Mouse (Mus musculus): ENCODE data around the gene Sh2b1. TPM values are rescaled to one million over a fixed set of nuclear protein-coding genes. Genes with fewer than 3 reads are reported as not detected.
A peak's percentile ranks its signal among the peaks of the same experiment; 100 is the strongest.

Sh2b1 gene
- polyA plus RNA-seq, 1 experiment from 2014 or later: 53.5 TPM

GRCm38 (mm10) chr7:126445104-126445815 is 30.0 kb downstream of the Sh2b1 start:
- Histone ChIP-seq H3K36me3 (ENCODE audit: control insufficient read depth, insufficient read depth, low read length) (no peaks in the 10 kb centered on the region), H3K9me3 (ENCODE audit: control insufficient read depth, low read length) (no peaks in the 10 kb centered on the region), H3K9ac (ENCODE audit: low read length) (no peak overlapping the region), H3K27ac (ENCODE audit: low read depth, low read length) (no peak overlapping the region), H3K27me3 (ENCODE audit: control insufficient read depth, insufficient read depth, low read length) (no peaks in the 10 kb centered on the region), H3K4me1 (replicated peaks; ENCODE audit: control insufficient read depth, insufficient read depth, low read length) (no peaks in the 10 kb centered on the region), H3K4me2 (ENCODE audit: low read depth, low read length, severe bottlenecking) (no peak overlapping the region), H3K4me3 (ENCODE audit: low read depth, low read length) (no peak overlapping the region)
- 93% methylated on average over 15 of the region's 15 CpGs for WGBS
- ATAC-seq (replicated peaks; ENCODE audit: low FRiP score) (no peak), DNase-seq (ENCODE audit: low spot score) (no peak)

DNA sequence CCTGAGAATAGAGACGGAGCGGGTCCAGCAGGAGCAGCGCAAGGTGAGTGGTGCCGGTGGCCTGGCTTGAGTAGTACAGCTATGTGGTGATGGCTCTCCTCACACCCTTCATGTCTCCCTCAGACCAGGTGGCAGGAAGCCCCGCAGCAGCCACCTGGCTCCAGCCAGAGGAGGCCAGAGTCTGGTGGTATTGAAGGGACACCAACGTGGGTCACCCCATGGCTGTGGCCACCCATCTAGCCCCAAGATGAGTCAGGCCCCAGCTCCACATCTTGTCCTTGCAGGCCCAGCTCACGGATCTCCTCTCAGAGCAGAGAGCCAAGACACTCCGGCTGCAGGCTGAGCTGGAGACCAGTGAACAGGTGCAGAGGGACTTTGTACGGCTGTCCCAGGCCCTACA is 30.7 kb downstream of the Sh2b1 start:
- 93% methylated on average over 9 of the region's 9 CpGs for WGBS
- no peaks in the 10 kb centered on the region for H3K27me3 ChIP-seq (ENCODE audit: control insufficient read depth, insufficient read depth, low read length)
- no peak overlapping the region for H3K27ac ChIP-seq (ENCODE audit: low read depth, low read length)
- no peak overlapping the region for H3K4me3 ChIP-seq (ENCODE audit: low read depth, low read length)
- no peak overlapping the region for H3K9ac ChIP-seq (ENCODE audit: low read length)
- ATAC-seq (replicated peaks; ENCODE audit: low FRiP score) (no peak), DNase-seq (ENCODE audit: low spot score) (no peak)
- no peak overlapping the region for H3K4me2 ChIP-seq (ENCODE audit: low read depth, low read length, severe bottlenecking)
- no peaks in the 10 kb centered on the region for H3K4me1 ChIP-seq (replicated peaks; ENCODE audit: control insufficient read depth, insufficient read depth, low read length)
- H3K9me3 ChIP-seq (ENCODE audit: control insufficient read depth, low read length): no peaks in the 10 kb centered on the region
- H3K36me3 ChIP-seq (ENCODE audit: control insufficient read depth, insufficient read depth, low read length): no peaks in the 10 kb centered on the region

GRCm38 (mm10) chr7:126443997-126444396 is 31.2 kb downstream of the Sh2b1 start:
- ATAC-seq (replicated peaks; ENCODE audit: low FRiP score) (no peak), DNase-seq (ENCODE audit: low spot score) (no peak)
- Histone ChIP-seq H3K4me3 (ENCODE audit: low read depth, low read length) (no peak overlapping the region), H3K9me3 (ENCODE audit: control insufficient read depth, low read length) (no peaks in the 10 kb centered on the region), H3K27ac (ENCODE audit: low read depth, low read length) (no peak overlapping the region), H3K4me1 (replicated peaks; ENCODE audit: control insufficient read depth, insufficient read depth, low read length) (no peaks in the 10 kb centered on the region), H3K27me3 (ENCODE audit: control insufficient read depth, insufficient read depth, low read length) (no peaks in the 10 kb centered on the region), H3K9ac (ENCODE audit: low read length) (no peak overlapping the region), H3K36me3 (ENCODE audit: control insufficient read depth, insufficient read depth, low read length) (no peaks in the 10 kb centered on the region), H3K4me2 (ENCODE audit: low read depth, low read length, severe bottlenecking) (no peak overlapping the region)
- 93% methylated on average over 10 of the region's 10 CpGs for WGBS

DNA sequence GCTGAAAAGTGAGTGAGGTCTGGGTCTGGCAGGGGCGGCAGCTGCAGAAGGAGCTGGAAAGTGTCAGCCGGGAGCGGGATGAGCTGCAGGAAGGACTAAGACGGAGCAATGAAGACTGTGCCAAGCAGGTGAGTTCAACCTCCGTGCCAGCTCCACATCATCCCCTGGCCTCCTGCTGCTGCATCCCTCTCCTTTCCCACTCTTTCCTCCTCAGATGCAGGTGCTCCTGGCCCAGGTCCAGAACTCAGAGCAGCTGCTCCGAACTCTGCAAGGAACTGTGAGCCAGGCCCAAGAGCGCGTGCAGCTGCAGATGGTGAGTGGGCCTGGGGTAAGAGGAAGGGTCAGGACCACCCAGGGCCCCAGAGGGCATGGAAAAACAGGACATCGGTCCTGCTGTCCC is 35.1 kb downstream of the Sh2b1 start:
- ATAC-seq (replicated peaks; ENCODE audit: low FRiP score) (no peak), DNase-seq (ENCODE audit: low spot score) (no peak)
- Histone ChIP-seq H3K9me3 (ENCODE audit: control insufficient read depth, low read length) (no peaks in the 10 kb centered on the region), H3K36me3 (ENCODE audit: control insufficient read depth, insufficient read depth, low read length) (no peaks in the 10 kb centered on the region), H3K9ac (ENCODE audit: low read length) (no peak overlapping the region), H3K27me3 (ENCODE audit: control insufficient read depth, insufficient read depth, low read length) (no peaks in the 10 kb centered on the region), H3K4me2 (ENCODE audit: low read depth, low read length, severe bottlenecking) (no peak overlapping the region), H3K27ac (ENCODE audit: low read depth, low read length) (no peak overlapping the region), H3K4me1 (replicated peaks; ENCODE audit: control insufficient read depth, insufficient read depth, low read length) (no peaks in the 10 kb centered on the region), H3K4me3 (ENCODE audit: low read depth, low read length) (no peak overlapping the region)
- 90% methylated on average over 9 of the region's 9 CpGs for WGBS

- no peak overlapping the region for H3K27ac ChIP-seq (ENCODE audit: low read depth, low read length)
- H3K4me3 ChIP-seq (ENCODE audit: low read depth, low read length): no peak overlapping the region
- H3K36me3 ChIP-seq (ENCODE audit: control insufficient read depth, insufficient read depth, low read length): no peaks in the 10 kb centered on the region
- no peak overlapping the region for H3K4me2 ChIP-seq (ENCODE audit: low read depth, low read length, severe bottlenecking)
- H3K9ac ChIP-seq (ENCODE audit: low read length): no peak overlapping the region
- no peaks in the 10 kb centered on the region for H3K9me3 ChIP-seq (ENCODE audit: control insufficient read depth, low read length)
- no peaks in the 10 kb centered on the region for H3K27me3 ChIP-seq (ENCODE audit: control insufficient read depth, insufficient read depth, low read length)
- DNase-seq (ENCODE audit: low spot score) (peak; percentile 83), ATAC-seq (replicated peaks; ENCODE audit: low FRiP score) (no peak)
- WGBS: 21% methylated on average over 8 of the region's 8 CpGs
- H3K4me1 ChIP-seq (replicated peaks; ENCODE audit: control insufficient read depth, insufficient read depth, low read length): no peaks in the 10 kb centered on the region
Measured at GRCm38 (mm10) chr7:126436851-126437250, 38.4 kb downstream of the Sh2b1 start.

GRCm38 (mm10) chr7:126435801-126436200 is 39.4 kb downstream of the Sh2b1 start:
- no peak for ATAC-seq (replicated peaks; ENCODE audit: low FRiP score)
- Histone ChIP-seq H3K4me1 (replicated peaks; ENCODE audit: control insufficient read depth, insufficient read depth, low read length) (no peaks in the 10 kb centered on the region), H3K4me3 (ENCODE audit: low read depth, low read length) (no peak overlapping the region), H3K27ac (ENCODE audit: low read depth, low read length) (no peak overlapping the region), H3K4me2 (ENCODE audit: low read depth, low read length, severe bottlenecking) (no peak overlapping the region), H3K27me3 (ENCODE audit: control insufficient read depth, insufficient read depth, low read length) (no peaks in the 10 kb centered on the region), H3K9me3 (ENCODE audit: control insufficient read depth, low read length) (no peaks in the 10 kb centered on the region), H3K36me3 (ENCODE audit: control insufficient read depth, insufficient read depth, low read length) (no peaks in the 10 kb centered on the region), H3K9ac (ENCODE audit: low read length) (no peak overlapping the region)
- WGBS: 88% methylated on average over 3 of the region's 3 CpGs
- DNase-seq (ENCODE audit: low spot score): no peak

DNA sequence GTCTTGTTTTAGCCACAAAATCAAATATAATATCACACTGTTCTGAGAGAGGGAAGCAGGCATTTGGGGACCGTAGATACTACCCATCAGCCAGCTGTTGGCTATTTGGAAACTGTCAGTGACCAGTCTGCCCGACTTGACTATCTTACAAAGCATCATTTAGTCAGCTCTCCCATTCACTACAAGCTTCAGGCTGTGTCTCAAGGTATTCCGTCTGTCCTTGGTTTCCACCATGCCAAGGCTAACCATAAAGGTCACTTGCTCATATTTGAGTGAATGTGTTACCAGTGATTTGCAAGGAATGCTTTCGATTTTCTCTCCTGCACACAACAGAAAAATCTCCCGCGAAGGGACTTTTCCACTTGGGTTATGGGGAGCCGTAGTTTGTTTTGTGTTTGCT is 40.5 kb downstream of the Sh2b1 start:
- Histone ChIP-seq H3K36me3 (ENCODE audit: control insufficient read depth, insufficient read depth, low read length) (no peaks in the 10 kb centered on the region), H3K4me2 (ENCODE audit: low read depth, low read length, severe bottlenecking) (no peak overlapping the region), H3K9me3 (ENCODE audit: control insufficient read depth, low read length) (no peaks in the 10 kb centered on the region), H3K9ac (ENCODE audit: low read length) (no peak overlapping the region), H3K4me3 (ENCODE audit: low read depth, low read length) (no peak overlapping the region), H3K4me1 (replicated peaks; ENCODE audit: control insufficient read depth, insufficient read depth, low read length) (peaks cover under 1% of the 10 kb centered on the region; the same call in 1 of the 2 replicates), H3K27me3 (ENCODE audit: control insufficient read depth, insufficient read depth, low read length) (no peaks in the 10 kb centered on the region), H3K27ac (ENCODE audit: low read depth, low read length) (no peak overlapping the region)
- WGBS: 91% methylated on average over 7 of the region's 7 CpGs
- ATAC-seq (replicated peaks; ENCODE audit: low FRiP score) (no peak), DNase-seq (ENCODE audit: low spot score) (no peak)

GRCm38 (mm10) chr7:126430167-126430566 is 45.1 kb downstream of the Sh2b1 start:
- Histone ChIP-seq H3K4me2 (ENCODE audit: low read depth, low read length, severe bottlenecking) (no peak overlapping the region), H3K36me3 (ENCODE audit: control insufficient read depth, insufficient read depth, low read length) (no peaks in the 10 kb centered on the region), H3K27ac (ENCODE audit: low read depth, low read length) (no peak overlapping the region), H3K27me3 (ENCODE audit: control insufficient read depth, insufficient read depth, low read length) (no peaks in the 10 kb centered on the region), H3K4me3 (ENCODE audit: low read depth, low read length) (no peak overlapping the region), H3K9ac (ENCODE audit: low read length) (no peak overlapping the region), H3K9me3 (ENCODE audit: control insufficient read depth, low read length) (no peaks in the 10 kb centered on the region; the same call in 1 of the 2 replicates), H3K4me1 (replicated peaks; ENCODE audit: control insufficient read depth, insufficient read depth, low read length) (peaks cover 4% of the 10 kb centered on the region; the same call in 1 of the 2 replicates)
- ATAC-seq (replicated peaks; ENCODE audit: low FRiP score) (no peak), DNase-seq (ENCODE audit: low spot score) (no peak)

GRCm38 (mm10) chr7:126429503-126429898 is 45.7 kb downstream of the Sh2b1 start:
- Histone ChIP-seq H3K27ac (ENCODE audit: low read depth, low read length) (no peak overlapping the region), H3K36me3 (ENCODE audit: control insufficient read depth, insufficient read depth, low read length) (no peaks in the 10 kb centered on the region), H3K9ac (ENCODE audit: low read length) (peak overlapping the region; percentile 86), H3K27me3 (ENCODE audit: control insufficient read depth, insufficient read depth, low read length) (no peaks in the 10 kb centered on the region), H3K4me1 (replicated peaks; ENCODE audit: control insufficient read depth, insufficient read depth, low read length) (peaks cover 4% of the 10 kb centered on the region; the same call in 1 of the 2 replicates), H3K4me2 (ENCODE audit: low read depth, low read length, severe bottlenecking) (peak overlapping the region; percentile 84), H3K9me3 (ENCODE audit: control insufficient read depth, low read length) (no peaks in the 10 kb centered on the region; the same call in 1 of the 2 replicates), H3K4me3 (ENCODE audit: low read depth, low read length) (peak overlapping the region; percentile 75)
- no peak for DNase-seq (ENCODE audit: low spot score)
- ATAC-seq (replicated peaks; ENCODE audit: low FRiP score): no peak; the same call in 1 of the 2 replicates
- WGBS: 25% methylated on average over 15 of the region's 15 CpGs

Data from forebrain, embryonic 11.5 days (tissue).